Comparison of ENCODE assay signal across 11 mouse cellular contexts in the genomic region with DNA sequence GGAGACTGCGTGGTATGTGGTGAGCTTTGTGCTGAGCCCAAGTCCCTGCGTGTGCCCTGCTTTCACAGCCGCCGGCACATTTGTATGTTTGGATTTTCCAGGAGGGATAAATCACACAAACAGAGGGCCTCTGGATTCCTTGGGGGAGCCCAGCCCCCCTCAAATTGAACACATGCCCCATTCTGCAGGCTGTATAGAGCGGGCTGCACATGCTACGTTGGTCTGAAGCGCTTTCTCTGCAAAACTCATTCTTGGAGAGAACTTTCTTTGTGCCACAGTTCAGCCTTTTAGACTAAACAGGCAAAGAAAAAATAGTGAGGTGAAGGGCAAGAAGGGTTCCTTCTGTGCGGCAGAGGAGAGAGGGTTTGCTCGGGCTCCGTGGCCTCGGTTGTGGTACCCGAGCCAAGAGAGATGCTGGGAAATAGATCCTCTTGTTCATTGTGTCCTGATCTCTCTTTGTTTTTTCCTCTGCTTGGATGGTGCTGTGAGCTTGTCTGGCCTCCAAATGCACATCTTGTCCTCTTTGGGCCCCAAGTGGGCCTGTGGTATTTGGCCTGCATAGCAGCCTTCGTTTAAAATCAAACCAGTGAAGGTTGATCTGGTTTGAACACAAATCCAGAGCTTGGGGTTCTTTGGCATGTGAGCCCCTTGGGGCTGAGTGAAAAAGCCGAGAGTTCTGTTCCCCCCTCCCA.
A peak's percentile ranks its signal among the peaks of the same experiment; 100 is the strongest.
DNase-seq lines count a peak whose midpoint lies in the region; ATAC-seq and TF ChIP-seq lines count a peak whose summit lies in the region.
"Had no signal": no experiment of that assay in that cellular context is flagged by ENCODE, and none has a peak within 500 bp of the region (broad histone marks: within the 10 kb centered on the region; RNA-seq: fewer than 3 reads in every experiment).

No protein-coding gene starts in this region.

- no peaks in the 10 kb centered on the region for H3K9me3 ChIP-seq in hindbrain, embryonic 10.5 days
- H3K9me3 ChIP-seq in hindbrain, embryonic 12.5 days (replicated peaks), result no peaks in the 10 kb centered on the region
- no peaks in the 10 kb centered on the region for H3K9me3 ChIP-seq in hindbrain, embryonic 13.5 days

- no peak for ATAC-seq in hindbrain, embryonic 12.5 days (ENCODE audit: low FRiP score)
- no peak for ATAC-seq in hindbrain, embryonic 13.5 days (ENCODE audit: low FRiP score)
- no peak for ATAC-seq in erythroid progenitor cell, adult 5-6 weeks (replicated peaks; ENCODE audit: low FRiP score, poor library complexity, severe bottlenecking)

- TF ChIP-seq CTCF in testis, adult 2 months (IDR thresholded peaks at IDR 0.05; ENCODE audit: control insufficient read depth, insufficient read depth, insufficient replicate concordance, low read depth, low read length), result no peak

- H3K27me3 ChIP-seq in hindbrain, embryonic 10.5 days (ENCODE audit: insufficient read depth, poor library complexity, severe bottlenecking), result no peaks in the 10 kb centered on the region
- no peaks in the 10 kb centered on the region for H3K27me3 ChIP-seq in hindbrain, embryonic 12.5 days
- no peaks in the 10 kb centered on the region for H3K27me3 ChIP-seq in testis, adult 2 months (ENCODE audit: control insufficient read depth, insufficient read depth, low read length)
- no peaks in the 10 kb centered on the region for H3K27me3 ChIP-seq in hindbrain, embryonic 13.5 days

- no peak overlapping the region for H3K4me2 ChIP-seq in hindbrain, embryonic 12.5 days (replicated peaks)
- no peak overlapping the region for H3K4me2 ChIP-seq in hindbrain, embryonic 13.5 days

- H3K4me1 ChIP-seq in hindbrain, embryonic 10.5 days (replicated peaks), result peaks cover 22% of the 10 kb centered on the region
- H3K4me1 ChIP-seq in hindbrain, embryonic 12.5 days, result peaks cover 14% of the 10 kb centered on the region
- peaks cover 8% of the 10 kb centered on the region for H3K4me1 ChIP-seq in testis, adult 2 months (ENCODE audit: control insufficient read depth, insufficient read depth, low read length)
- peaks cover 25% of the 10 kb centered on the region; the same call in 1 of the 2 replicates for H3K4me1 ChIP-seq in hindbrain, embryonic 13.5 days (replicated peaks)

- H3K27ac ChIP-seq in hindbrain, embryonic 10.5 days, result peak overlapping the region; percentile 53
- H3K27ac ChIP-seq in hindbrain, embryonic 12.5 days, result no peak overlapping the region
- peak overlapping the region; percentile 81 for H3K27ac ChIP-seq in testis, adult 2 months (ENCODE audit: control insufficient read depth, insufficient read depth, low read depth, low read length)
- H3K27ac ChIP-seq in hindbrain, embryonic 13.5 days, result 0 out of 2 replicates have a peak overlapping the region, but pooled peaks have one; percentile 10

- H3K36me3 ChIP-seq in hindbrain, embryonic 10.5 days, result no peaks in the 10 kb centered on the region
- H3K36me3 ChIP-seq in hindbrain, embryonic 12.5 days, result no peaks in the 10 kb centered on the region
- H3K36me3 ChIP-seq in testis, adult 2 months (ENCODE audit: control insufficient read depth, insufficient read depth, low read length), result no peaks in the 10 kb centered on the region
- H3K36me3 ChIP-seq in hindbrain, embryonic 13.5 days, result no peaks in the 10 kb centered on the region

- no peak overlapping the region for H3K4me3 ChIP-seq in hindbrain, embryonic 10.5 days
- H3K4me3 ChIP-seq in hindbrain, embryonic 12.5 days, result no peak overlapping the region
- H3K4me3 ChIP-seq in testis, adult 2 months (ENCODE audit: control insufficient read depth, low read depth, low read length), result no peak overlapping the region
- no peak overlapping the region for H3K4me3 ChIP-seq in hindbrain, embryonic 13.5 days

- no peak for DNase-seq in hindbrain, embryonic 10.5 days (ENCODE audit: low spot score)
- DNase-seq in testis, postnatal 10 days (ENCODE audit: low spot score), result no peak
- no peak for DNase-seq in thymus, postnatal 10 days (ENCODE audit: low spot score in 2 of 2)
- DNase-seq in embryo, embryonic 11 days, result no peak
- DNase-seq: adrenal gland, adult 8-10 months; kidney, adult 11 months; lung, postnatal 14 days had no signal

- H3K9ac ChIP-seq in hindbrain, embryonic 12.5 days, result no peak overlapping the region
- 0 out of 2 replicates have a peak overlapping the region, but pooled peaks have one; percentile 6 for H3K9ac ChIP-seq in hindbrain, embryonic 13.5 days

- TF ChIP-seq POLR2A in testis, adult 2 months (IDR thresholded peaks at IDR 0.05; ENCODE audit: control insufficient read depth, low read depth, low read length), result no peak

- WGBS in hindbrain, embryonic 10.5 days, result 64% methylated on average over 14 of the region's 14 CpGs
- WGBS in hindbrain, embryonic 12.5 days, result 57% methylated on average over 14 of the region's 14 CpGs
- 54% methylated on average over 14 of the region's 14 CpGs for WGBS in hindbrain, embryonic 13.5 days
